Mouse (Mus musculus): ENCODE results near the gene Ptp4a2.

DNA sequence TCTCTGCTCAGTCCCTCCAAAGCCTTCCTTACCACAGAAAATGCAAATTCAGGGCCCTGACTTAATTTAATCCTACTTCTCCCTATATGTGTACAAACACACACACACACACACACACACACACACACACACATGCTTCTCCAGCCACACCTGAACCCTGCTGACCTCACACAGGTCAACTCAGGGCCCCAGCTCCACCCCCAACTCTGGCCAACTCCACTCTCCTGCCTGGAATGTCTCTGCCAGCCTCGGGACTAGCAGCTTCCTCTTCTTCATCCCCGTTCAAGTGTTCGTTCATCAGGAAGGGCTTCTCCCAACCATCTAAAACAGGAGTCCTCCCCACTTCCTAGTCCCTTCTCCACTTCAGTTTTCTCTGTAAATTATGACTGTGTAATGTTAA lies 70.6 kb downstream of the Ptp4a2 start:
- TF ChIP-seq CTCF (IDR thresholded peaks at IDR 0.05; ENCODE audit: extremely low read depth, insufficient read length, insufficient replicate concordance, low read depth, low read length), result no peak
- no peak for TF ChIP-seq POLR2A (IDR thresholded peaks at IDR 0.05; ENCODE audit: low read depth, low read length)
